Mouse (Mus musculus): Measurements from ENCODE around the gene Trmt1.

DNA sequence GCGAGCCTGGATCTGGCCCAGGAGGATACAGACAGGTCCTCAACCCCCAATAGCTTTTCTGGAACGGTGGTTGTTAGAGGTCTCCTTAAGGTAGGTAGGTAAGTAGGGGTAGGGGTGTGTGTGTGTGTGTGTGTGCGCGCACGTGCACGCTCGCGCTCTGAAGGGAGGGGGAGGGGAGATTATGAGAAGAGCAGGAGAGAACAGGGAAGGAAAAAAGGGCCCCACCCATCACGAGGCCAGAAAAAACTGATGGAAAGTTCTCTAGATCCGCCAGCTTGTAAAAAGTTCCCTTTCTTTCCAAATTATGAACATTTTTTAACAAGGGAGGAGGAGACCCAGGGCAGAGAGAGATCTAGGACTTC lies 56.9 kb downstream of the Trmt1 start:
- TF ChIP-seq CTCF (IDR thresholded peaks at IDR 0.05; ENCODE audit: extremely low read depth, insufficient read depth, low read length) (no peak), POLR2A (IDR thresholded peaks at IDR 0.05; ENCODE audit: extremely low read depth, insufficient read depth, low read length) (no peak)
